Mouse (Mus musculus) erythroblast, embryonic 14.5 days (primary cell): ENCODE results near the gene Sh3rf3.

Experiments used
- GATA1 ChIP-seq: IDR thresholded peaks from 2 replicates; pipeline ENCODE4 v1.6.1; 2012; ENCODE audit warnings: low read length, inconsistent platforms, mixed read lengths
- TAL1 ChIP-seq: IDR thresholded peaks from 3 replicates; pipeline ENCODE4 v1.6.1; 2012; ENCODE audit warnings: low read length, inconsistent platforms, mixed read lengths

- no peak for TF ChIP-seq GATA1
- no peak for TF ChIP-seq TAL1
These were observed 278.4 kb downstream of the Sh3rf3 start for GRCm38 (mm10) chr10:59091556-59091955.
